Mouse (Mus musculus): ENCODE measurements around the gene Chrm1.

DNA sequence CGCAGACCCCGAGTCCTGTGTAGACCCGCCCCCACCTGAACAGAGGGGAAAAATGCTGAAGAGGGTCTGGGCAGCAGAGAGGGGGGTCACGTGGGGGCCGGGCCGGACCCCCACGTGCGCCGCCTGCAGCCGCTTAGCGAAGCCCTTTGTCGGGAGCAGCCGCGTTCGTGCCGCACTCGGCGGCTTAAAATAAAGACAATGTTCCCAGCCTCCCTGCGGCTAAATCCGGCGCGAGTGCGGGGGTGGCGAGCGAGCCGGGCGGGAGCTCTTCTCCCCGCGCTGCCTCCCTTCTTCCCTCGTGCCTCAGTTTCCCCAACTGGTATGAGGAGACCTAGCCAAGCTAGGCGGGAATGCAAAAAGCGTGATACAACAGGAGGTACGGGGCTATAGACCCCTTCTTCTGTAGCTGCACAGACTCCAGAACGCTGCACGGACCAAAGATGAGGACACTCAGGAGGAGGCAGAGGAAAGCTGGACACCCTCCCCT is 1.7 kb upstream of the Chrm1 start:
- TF ChIP-seq CTCF (IDR thresholded peaks at IDR 0.05; ENCODE audit: control insufficient read depth, insufficient read depth, low read length), result no peak
- no peak for TF ChIP-seq POLR2A (IDR thresholded peaks at IDR 0.05; ENCODE audit: borderline replicate concordance, control insufficient read depth, low read depth, low read length)
